Mouse (Mus musculus) bone marrow macrophage, adult 2 months (primary cell): ENCODE measurements around the gene Cyb5r1.

Experiments
- CTCF ChIP-seq: IDR thresholded peaks from 2 replicates; pipeline ENCODE4 v1.5.1; 2012; ENCODE audit warnings: low read depth, mild to moderate bottlenecking, low read length, moderate library complexity
- POLR2A ChIP-seq: IDR thresholded peaks from 2 replicates; pipeline ENCODE4 v1.6.1; 2012; ENCODE audit warnings: mild to moderate bottlenecking, low read depth, low read length, borderline replicate concordance

DNA sequence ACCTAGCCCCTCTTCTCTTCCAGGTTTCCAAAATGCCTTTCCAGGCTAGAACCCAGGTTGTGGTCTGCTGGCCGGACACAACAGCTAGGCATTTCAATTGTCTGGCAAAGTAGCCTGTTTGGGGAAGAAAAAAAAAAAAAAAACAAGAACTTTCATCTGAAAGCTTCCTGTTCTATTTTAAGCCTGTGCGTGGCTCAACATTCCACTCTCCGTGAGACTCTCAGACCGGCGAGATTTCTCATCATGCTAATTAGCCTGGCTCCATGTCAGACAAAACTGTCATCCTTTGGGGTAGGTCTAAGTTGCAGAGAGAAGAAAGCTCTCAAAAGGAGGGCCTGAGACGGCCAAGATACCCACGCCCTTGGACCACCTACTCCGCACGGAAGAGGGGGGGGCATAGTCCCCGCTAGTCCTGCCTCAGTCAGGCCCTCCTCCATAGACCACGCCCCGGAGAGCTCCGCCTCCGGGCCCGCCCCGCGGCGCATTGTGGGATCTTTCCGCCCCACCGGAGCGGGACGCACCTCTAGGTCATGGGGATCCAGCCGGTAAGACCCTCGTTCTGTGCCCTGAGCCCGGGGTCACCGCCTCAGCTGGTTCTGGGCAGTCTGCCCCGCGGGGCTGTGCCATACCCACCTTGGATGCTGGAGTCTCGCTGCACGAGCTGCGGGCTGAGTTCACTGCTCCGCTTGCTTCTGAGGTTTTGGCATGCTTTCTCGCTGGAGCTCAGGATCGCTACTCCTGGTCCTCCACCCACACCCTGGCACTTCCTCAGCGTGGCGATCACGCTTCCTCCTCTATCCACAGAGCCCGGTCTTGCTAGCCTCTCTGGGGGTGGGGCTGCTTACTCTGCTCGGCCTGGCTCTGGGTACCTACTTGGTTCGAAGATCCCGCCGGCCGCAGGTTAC lies at the start of gene Cyb5r1:
- no peak for TF ChIP-seq CTCF
- TF ChIP-seq POLR2A, result no peak
